Mouse (Mus musculus) C2C12 (cell line): Measurements from ENCODE around the gene Cnot6.

Experiments used
- CTCF ChIP-seq: IDR thresholded peaks from one replicate; pipeline ENCODE4 v1.5.1; 2011; ENCODE audit not compliant: control insufficient read depth, insufficient read depth, insufficient read length
- MAX ChIP-seq: IDR thresholded peaks from one replicate; pipeline ENCODE4 v1.6.1; 2011; ENCODE audit warnings: mild to moderate bottlenecking, control low read depth
- MYOG ChIP-seq: IDR thresholded peaks from one replicate; pipeline ENCODE4 v1.6.1; 2011; ENCODE audit not compliant: control insufficient read depth, insufficient read length; ENCODE audit errors: extremely low read depth
- USF1 ChIP-seq: IDR thresholded peaks from one replicate; pipeline ENCODE4 v1.6.1; 2011; ENCODE audit warnings: low read depth, mild to moderate bottlenecking, control low read depth, moderate library complexity

GRCm38 (mm10) chr11:49695695-49696094, 16.8 kb downstream of the Cnot6 start:
- TF ChIP-seq USF1 (no peak), CTCF (no peak), MAX (no peak), MYOG (no peak)
